Mouse (Mus musculus) G1E (cell line): Measurements from ENCODE around the gene Atg10. TPM values are rescaled to one million over a fixed set of nuclear protein-coding genes. Genes with fewer than 3 reads are reported as not detected.

Experiments
- ATAC-seq: 2 replicates; pipeline ENCODE4 v1.8.0; 2016; ENCODE audit warnings: mild to moderate bottlenecking; ENCODE audit not compliant: insufficient number of reproducible peaks, poor library complexity, low FRiP score, severe bottlenecking; ENCODE audit errors: extremely low read depth
- DNase-seq: peaks from one replicate; pipeline ENCODE4 v3.0.0; 2012; ENCODE audit warnings: low spot score
- H3K27me3 ChIP-seq: 2 replicates; pipeline ENCODE4 v1.6.1; 2012; ENCODE audit warnings: mild to moderate bottlenecking, low read length, inconsistent platforms; ENCODE audit not compliant: insufficient read depth
- H3K36me3 ChIP-seq: replicated peaks from 2 replicates; pipeline ENCODE3; 2012; ENCODE audit warnings: mild to moderate bottlenecking, inconsistent platforms
- H3K4me1 ChIP-seq: 2 replicates; pipeline ENCODE4 v1.6.1; 2012; ENCODE audit warnings: low read depth, low read length, inconsistent platforms, mixed read lengths; ENCODE audit not compliant: insufficient read depth
- H3K4me3 ChIP-seq: 2 replicates; pipeline ENCODE4 v1.5.1; 2012; ENCODE audit warnings: low read depth, mild to moderate bottlenecking, inconsistent platforms, low read length, moderate library complexity, mixed read lengths
- H3K9me3 ChIP-seq: replicated peaks from 2 replicates; pipeline ENCODE4 v1.6.1; 2012; ENCODE audit warnings: inconsistent platforms
- CTCF ChIP-seq: IDR thresholded peaks from 2 replicates; pipeline ENCODE4 v1.5.1; 2012; ENCODE audit warnings: low read depth, low read length, inconsistent platforms, mixed read lengths
- GATA1 ChIP-seq: IDR thresholded peaks from 2 replicates; pipeline ENCODE4 v1.6.1; 2012; ENCODE audit warnings: borderline replicate concordance, low read length, inconsistent platforms, mixed read lengths
- GATA2 ChIP-seq: IDR thresholded peaks from 2 replicates; pipeline ENCODE4 v1.6.1; 2012; ENCODE audit warnings: low read depth, low read length, inconsistent platforms, borderline replicate concordance
- POLR2AphosphoS5 ChIP-seq: IDR thresholded peaks from 2 replicates; pipeline ENCODE4 v1.6.1; 2012; ENCODE audit warnings: low read depth, low read length, inconsistent platforms; ENCODE audit not compliant: insufficient replicate concordance
- TAL1 ChIP-seq: conservative IDR thresholded peaks from 2 replicates; pipeline ENCODE4 v1.6.1; 2012; ENCODE audit warnings: low read depth, low read length, inconsistent platforms, mixed read lengths
- polyA plus RNA-seq: library from polyadenylated mRNA; stranded (reverse); fragments of >175 nt; gene quantifications from 2 replicates; pipeline ENCODE4 v1.2.3, GENCODE M21; 2012
- total RNA-seq, 2 experiments: library from RNA; stranded (forward) in 1 of 2; stranded (reverse) in 1 of 2; fragments of 200-1000 nt in 1 of 2; fragments of >200 nt in 1 of 2; fragmentation: Nextera tagmentation in 1 of 2; gene quantifications; 2 replicates each; pipeline ENCODE4 v1.2.3; 2014 to 2017

Atg10 gene
- total and polyA plus RNA-seq, 3 experiments, result 0.28 to 23.3 (median 10.1) TPM

DNA sequence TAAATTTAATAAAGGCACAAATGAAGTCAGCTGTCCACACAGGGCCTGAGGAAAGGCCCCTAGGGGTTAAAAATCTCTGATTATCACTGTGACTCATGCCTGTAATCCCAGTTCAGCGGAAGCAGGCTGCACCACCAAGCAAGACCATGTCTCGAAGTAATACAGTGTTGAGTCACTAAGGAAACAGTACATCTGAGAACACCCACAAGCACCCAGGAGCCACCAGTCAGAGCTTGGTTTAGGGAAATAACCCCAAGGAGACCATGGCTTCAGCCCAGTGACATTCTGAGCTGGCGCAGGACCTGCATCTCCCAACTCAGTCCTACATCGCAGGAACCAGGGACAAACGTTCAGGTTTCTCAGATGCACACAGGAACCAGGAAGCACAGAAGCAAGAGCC, 17.5 kb downstream of the Atg10 start:
- ATAC-seq, result no peak
- no peak for DNase-seq

DNA sequence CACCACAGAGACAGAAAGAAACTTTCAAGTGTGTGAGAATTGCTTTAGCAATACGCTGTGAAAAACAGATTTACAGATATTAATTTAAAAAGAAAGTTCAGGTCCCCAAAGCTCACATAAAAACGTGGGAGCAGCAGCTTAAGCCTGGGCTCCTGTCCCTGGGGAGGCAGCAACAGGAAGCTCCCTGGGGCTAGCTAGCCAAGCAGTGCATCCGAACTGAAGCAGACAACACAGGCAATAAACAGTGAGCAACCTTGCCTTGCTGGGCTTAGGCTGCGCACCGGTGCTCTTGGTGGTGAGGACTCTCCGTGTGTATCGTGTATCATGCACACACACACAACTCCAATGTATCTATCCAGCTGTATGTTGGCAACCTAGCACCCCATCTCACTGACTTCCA, 21.2 kb downstream of the Atg10 start:
- no peak for DNase-seq
- ATAC-seq, result no peak
- H3K27me3 ChIP-seq, result no peaks in the 10 kb centered on the region
- H3K4me3 ChIP-seq, result no peak overlapping the region
- no peaks in the 10 kb centered on the region for H3K9me3 ChIP-seq
- peaks cover 3% of the 10 kb centered on the region; the same call in 1 of the 2 replicates for H3K4me1 ChIP-seq
- TF ChIP-seq TAL1 (no peak), POLR2AphosphoS5 (no peak), GATA1 (no peak)
- peaks cover 12% of the 10 kb centered on the region for H3K36me3 ChIP-seq

More for the DNA sequence above, 17.5 kb downstream of the Atg10 start:
- Histone ChIP-seq H3K9me3 (no peaks in the 10 kb centered on the region), H3K4me3 (no peak overlapping the region), H3K4me1 (peaks cover 3% of the 10 kb centered on the region; the same call in 1 of the 2 replicates), H3K36me3 (peaks cover 18% of the 10 kb centered on the region), H3K27me3 (no peaks in the 10 kb centered on the region)
- TF ChIP-seq TAL1 (no peak), POLR2AphosphoS5 (no peak), GATA2 (no peak), CTCF (no peak), GATA1 (no peak)

DNA sequence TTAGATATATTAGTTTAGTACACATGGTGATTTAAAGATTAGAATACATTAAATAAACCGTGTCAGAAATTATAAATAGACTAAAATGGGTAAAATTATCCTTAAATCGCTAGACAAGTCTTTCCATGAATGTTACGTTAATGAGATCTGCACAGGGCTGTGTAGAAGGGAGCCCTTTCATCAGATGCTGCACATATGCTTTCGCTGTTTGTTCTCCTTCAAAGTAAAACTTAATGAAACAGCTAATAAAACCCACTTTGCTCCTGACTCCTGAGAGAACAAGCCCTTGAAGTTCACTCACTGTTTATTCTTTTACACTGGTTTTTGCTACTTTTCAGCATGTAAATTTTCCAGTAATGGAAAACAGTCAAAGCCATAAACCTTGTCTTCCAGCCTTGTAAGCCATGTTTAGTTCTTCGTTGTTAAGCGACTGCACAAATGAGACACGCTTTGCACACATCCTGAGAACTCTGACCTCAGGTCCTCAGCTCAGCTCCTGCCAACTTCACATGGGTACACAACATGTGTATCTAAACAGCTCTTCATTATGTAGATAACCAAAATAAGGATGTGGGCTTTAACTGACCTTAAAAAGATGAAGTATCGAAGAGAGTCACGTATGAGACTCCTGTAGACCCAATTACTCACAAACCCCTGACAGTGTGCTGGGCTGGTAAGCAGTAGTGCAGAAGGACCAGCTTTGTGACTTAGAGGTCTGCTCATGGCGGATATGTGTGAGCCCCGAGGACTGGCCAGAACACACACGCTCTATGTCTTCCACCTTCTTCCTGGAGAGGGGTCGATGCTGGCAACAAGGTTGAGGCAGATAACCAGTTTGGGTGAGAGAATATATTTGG, 36.2 kb downstream of the Atg10 start:
- Histone ChIP-seq H3K4me3 (no peak overlapping the region), H3K36me3 (no peaks in the 10 kb centered on the region), H3K9me3 (no peaks in the 10 kb centered on the region), H3K27me3 (no peaks in the 10 kb centered on the region), H3K4me1 (peaks cover 11% of the 10 kb centered on the region)
- TF ChIP-seq TAL1 (no peak), GATA2 (no peak), CTCF (no peak), GATA1 (no peak), POLR2AphosphoS5 (no peak)
- ATAC-seq, result no peak
- no peak for DNase-seq

DNA sequence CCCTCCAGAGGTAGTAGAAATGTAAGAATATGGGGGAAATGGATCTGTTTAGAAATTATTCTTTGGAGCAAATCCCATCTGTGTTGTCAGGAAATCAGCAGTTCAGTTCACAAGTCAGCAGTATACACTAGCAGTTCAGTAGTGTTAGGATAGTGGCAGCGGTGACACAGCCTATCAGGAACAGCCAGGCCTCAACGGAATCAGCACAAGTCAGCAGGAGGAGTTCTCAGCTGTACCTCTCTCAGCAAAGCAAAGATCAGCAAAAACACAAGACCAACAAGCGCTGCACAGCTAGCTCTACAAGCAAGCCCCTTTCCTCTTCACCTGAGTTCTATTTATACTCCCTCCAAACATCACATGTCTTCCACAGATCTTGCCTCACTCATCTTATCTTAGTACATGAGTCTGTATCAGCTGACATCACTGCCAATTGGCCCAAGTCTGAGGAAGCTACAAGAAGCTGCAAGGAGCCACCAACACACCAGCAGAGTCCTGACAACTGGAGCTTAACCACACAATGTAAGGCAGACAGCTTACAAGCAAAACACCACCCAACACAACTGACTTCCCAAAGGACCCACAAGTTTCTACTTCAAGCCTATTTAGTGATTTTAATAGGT, 38.4 kb downstream of the Atg10 start:
- Histone ChIP-seq H3K36me3 (no peaks in the 10 kb centered on the region), H3K4me3 (no peak overlapping the region), H3K9me3 (no peaks in the 10 kb centered on the region), H3K4me1 (peaks cover 25% of the 10 kb centered on the region), H3K27me3 (no peaks in the 10 kb centered on the region)
- TF ChIP-seq GATA2 (no peak), TAL1 (no peak), CTCF (no peak), GATA1 (no peak), POLR2AphosphoS5 (no peak)
- no peak for DNase-seq
- ATAC-seq, result 0 out of 2 replicates have a peak, but pooled peaks have one; percentile 4

DNA sequence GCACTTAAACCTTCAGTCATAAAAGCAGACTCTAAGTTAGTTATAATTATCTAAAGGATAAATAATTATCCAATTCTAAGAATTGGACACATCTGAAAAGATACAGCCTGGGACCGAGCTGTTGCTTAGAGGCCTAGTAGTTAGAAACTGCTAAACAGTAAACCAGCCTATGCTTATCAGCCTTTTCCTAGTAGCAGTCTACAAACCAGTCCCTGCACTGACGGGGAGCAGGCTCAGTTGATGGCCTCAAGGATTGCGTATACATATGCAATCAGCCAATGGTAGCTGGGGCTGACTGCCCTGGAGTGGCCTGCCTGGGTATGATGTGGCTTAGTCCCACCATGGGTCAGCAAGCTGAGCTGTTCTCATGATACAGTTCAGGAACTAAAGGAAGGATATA, 39.5 kb downstream of the Atg10 start:
- no peak for DNase-seq
- Histone ChIP-seq H3K27me3 (no peaks in the 10 kb centered on the region), H3K36me3 (no peaks in the 10 kb centered on the region), H3K9me3 (no peaks in the 10 kb centered on the region), H3K4me1 (peaks cover 36% of the 10 kb centered on the region), H3K4me3 (no peak overlapping the region)
- no peak for ATAC-seq
- TF ChIP-seq CTCF, result no peak
- TF ChIP-seq POLR2AphosphoS5, result no peak
- no peak for TF ChIP-seq GATA2
- TF ChIP-seq GATA1, result no peak
- no peak for TF ChIP-seq TAL1

DNA sequence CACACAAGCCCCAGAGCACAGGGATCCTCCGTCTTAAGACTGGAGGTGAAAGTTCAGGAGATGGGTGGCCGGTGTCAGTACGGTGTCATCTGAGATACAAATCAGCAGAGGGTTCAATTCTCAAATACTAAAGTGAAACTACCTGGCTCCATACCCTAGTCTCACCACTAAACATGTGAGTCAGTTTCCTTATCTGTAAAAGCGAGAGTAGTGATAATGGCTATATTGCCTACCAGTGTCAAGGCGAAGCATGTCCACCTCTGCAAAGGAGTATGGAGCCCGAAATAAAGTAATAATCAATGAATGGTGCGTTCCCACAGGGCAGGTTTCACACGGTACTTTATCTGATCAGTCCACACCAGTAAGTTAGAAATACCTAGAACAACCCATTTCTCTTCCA, 43.4 kb downstream of the Atg10 start:
- Histone ChIP-seq H3K9me3 (no peaks in the 10 kb centered on the region), H3K36me3 (no peaks in the 10 kb centered on the region), H3K27me3 (no peaks in the 10 kb centered on the region), H3K4me3 (peak overlapping the region; percentile 66), H3K4me1 (peaks cover 45% of the 10 kb centered on the region)
- TF ChIP-seq TAL1 (no peak), GATA2 (no peak), CTCF (no peak), POLR2AphosphoS5 (no peak), GATA1 (no peak)
- no peak for DNase-seq
- peak; percentile 42; the same call in 1 of the 2 replicates for ATAC-seq
